Mouse (Mus musculus) limb, embryonic 12.5 days (tissue): ENCODE measurements at regions not wholly inside any gene's neighbourhood (a gene's known extent, or its start where the extent isn't known, plus 50 kb on each side); places are given as distances from the start of the nearest gene placed in this dataset.

Source experiments
- ATAC-seq: fragments of 200-750 bp; cut with Nextera tagmentation; 2 replicates; pipeline ENCODE4 v1.8.0; 2017; ENCODE audit warnings: low read depth, moderate TSS enrichment; ENCODE audit not compliant: insufficient number of reproducible peaks, insufficient read depth, low FRiP score, low TSS enrichment
- H3K27ac ChIP-seq: fragments of 300-500 bp; sonication (generic); 2 replicates; pipeline ENCODE4 v1.5.1; 2016; ENCODE audit warnings: mild to moderate bottlenecking, moderate library complexity
- H3K27me3 ChIP-seq: fragments of 300-500 bp; sonication (generic); 2 replicates; pipeline ENCODE4 v1.6.1; 2016; ENCODE audit warnings: mild to moderate bottlenecking, moderate library complexity
- H3K36me3 ChIP-seq: fragments of 300-500 bp; sonication (generic); 2 replicates; pipeline ENCODE4 v1.6.1; 2016; ENCODE audit warnings: mild to moderate bottlenecking, moderate library complexity
- H3K4me1 ChIP-seq: fragments of 300-500 bp; sonication (generic); replicated peaks from 2 replicates; pipeline ENCODE4 v1.6.1; 2016
- H3K4me2 ChIP-seq: fragments of 300-500 bp; sonication (generic); 2 replicates; pipeline ENCODE4 v1.6.1; 2016; ENCODE audit warnings: mild to moderate bottlenecking, moderate library complexity
- H3K4me3 ChIP-seq: fragments of 300-500 bp; sonication (generic); replicated peaks from 2 replicates; pipeline ENCODE4 v1.5.1; 2016; ENCODE audit warnings: mild to moderate bottlenecking
- H3K9ac ChIP-seq: fragments of 300-500 bp; sonication (generic); replicated peaks from 2 replicates; pipeline ENCODE4 v1.6.1; 2016; ENCODE audit warnings: mild to moderate bottlenecking, moderate library complexity
- H3K9me3 ChIP-seq: fragments of 300-500 bp; sonication (generic); 2 replicates; pipeline ENCODE4 v1.6.1; 2016; ENCODE audit warnings: mild to moderate bottlenecking, moderate library complexity
- WGBS: fragments of 180-500 bp; shearing (Covaris S2); methylation state at CpG from one replicate; pipeline ENCODE4 v1.1.7; 2016; 5-methylcytosine and 5-hydroxymethylcytosine counted together

GRCm38 (mm10) chr1:143200213-143200889 is 440.1 kb upstream of the B3galt2 start:
- Histone ChIP-seq H3K4me1 (no peaks in the 10 kb centered on the region), H3K27me3 (no peaks in the 10 kb centered on the region), H3K36me3 (no peaks in the 10 kb centered on the region), H3K9ac (no peak overlapping the region), H3K27ac (no peak overlapping the region), H3K9me3 (no peaks in the 10 kb centered on the region), H3K4me3 (no peak overlapping the region), H3K4me2 (no peak overlapping the region)
- WGBS, result 87% methylated on average over 4 of the region's 4 CpGs
- no peak for ATAC-seq

GRCm38 (mm10) chr1:143200971-143201370 is 439.5 kb upstream of the B3galt2 start:
- Histone ChIP-seq H3K27me3 (no peaks in the 10 kb centered on the region), H3K27ac (no peak overlapping the region), H3K4me1 (no peaks in the 10 kb centered on the region), H3K4me2 (no peak overlapping the region), H3K9me3 (no peaks in the 10 kb centered on the region), H3K4me3 (no peak overlapping the region), H3K9ac (no peak overlapping the region), H3K36me3 (no peaks in the 10 kb centered on the region)
- 91% methylated on average over 5 of the region's 5 CpGs for WGBS
- ATAC-seq, result no peak

GRCm38 (mm10) chr1:143202182-143202581 is 438.3 kb upstream of the B3galt2 start:
- H3K9me3 ChIP-seq, result no peaks in the 10 kb centered on the region
- no peaks in the 10 kb centered on the region for H3K36me3 ChIP-seq
- no peak overlapping the region for H3K4me2 ChIP-seq
- H3K4me3 ChIP-seq, result no peak overlapping the region
- ATAC-seq, result no peak
- H3K9ac ChIP-seq, result no peak overlapping the region
- WGBS, result 88% methylated on average over 3 of the region's 3 CpGs
- no peak overlapping the region for H3K27ac ChIP-seq
- no peaks in the 10 kb centered on the region for H3K27me3 ChIP-seq
- H3K4me1 ChIP-seq, result peaks cover 3% of the 10 kb centered on the region; the same call in 1 of the 2 replicates

GRCm38 (mm10) chr1:143204070-143204469 is 436.4 kb upstream of the B3galt2 start:
- no peaks in the 10 kb centered on the region for H3K9me3 ChIP-seq
- ATAC-seq, result no peak
- no peaks in the 10 kb centered on the region for H3K27me3 ChIP-seq
- H3K36me3 ChIP-seq, result no peaks in the 10 kb centered on the region
- peaks cover 3% of the 10 kb centered on the region; the same call in 1 of the 2 replicates for H3K4me1 ChIP-seq
- H3K4me2 ChIP-seq, result no peak overlapping the region
- no peak overlapping the region for H3K27ac ChIP-seq
- no peak overlapping the region for H3K4me3 ChIP-seq
- no peak overlapping the region for H3K9ac ChIP-seq

GRCm38 (mm10) chr1:143206995-143207394 is 433.5 kb upstream of the B3galt2 start:
- ATAC-seq, result no peak
- Histone ChIP-seq H3K4me3 (no peak overlapping the region), H3K4me1 (peaks cover 3% of the 10 kb centered on the region; the same call in 1 of the 2 replicates), H3K27ac (0 out of 2 replicates have a peak overlapping the region, but pooled peaks have one; percentile 23), H3K27me3 (no peaks in the 10 kb centered on the region), H3K9me3 (no peaks in the 10 kb centered on the region), H3K4me2 (no peak overlapping the region), H3K9ac (no peak overlapping the region), H3K36me3 (no peaks in the 10 kb centered on the region)
- 63% methylated on average over 3 of the region's 3 CpGs for WGBS

GRCm38 (mm10) chr1:143207399-143208065 is 432.9 kb upstream of the B3galt2 start:
- Histone ChIP-seq H3K9me3 (no peaks in the 10 kb centered on the region), H3K27ac (0 out of 2 replicates have a peak overlapping the region, but pooled peaks have one; percentile 23), H3K36me3 (no peaks in the 10 kb centered on the region), H3K4me2 (no peak overlapping the region), H3K9ac (no peak overlapping the region), H3K4me3 (no peak overlapping the region), H3K27me3 (no peaks in the 10 kb centered on the region), H3K4me1 (peaks cover 3% of the 10 kb centered on the region; the same call in 1 of the 2 replicates)
- ATAC-seq, result no peak
- WGBS, result 48% methylated on average over 6 of the region's 6 CpGs

- H3K36me3 ChIP-seq, result no peaks in the 10 kb centered on the region
- H3K4me2 ChIP-seq, result no peak overlapping the region
- H3K9ac ChIP-seq, result no peak overlapping the region
- ATAC-seq, result no peak
- H3K4me1 ChIP-seq, result no peaks in the 10 kb centered on the region
- no peak overlapping the region for H3K4me3 ChIP-seq
- no peaks in the 10 kb centered on the region for H3K9me3 ChIP-seq
- no peaks in the 10 kb centered on the region for H3K27me3 ChIP-seq
- no peak overlapping the region for H3K27ac ChIP-seq
Observed at GRCm38 (mm10) chr1:143217401-143217800, 423.1 kb upstream of the B3galt2 start.

- H3K4me1 ChIP-seq, result no peaks in the 10 kb centered on the region
- H3K9me3 ChIP-seq, result no peaks in the 10 kb centered on the region
- no peak overlapping the region for H3K4me2 ChIP-seq
- no peak overlapping the region for H3K4me3 ChIP-seq
- peak; percentile 66; the same call in 1 of the 2 replicates for ATAC-seq
- no peak overlapping the region for H3K9ac ChIP-seq
- no peaks in the 10 kb centered on the region for H3K27me3 ChIP-seq
- H3K36me3 ChIP-seq, result no peaks in the 10 kb centered on the region
- 88% methylated on average over 6 of the region's 7 CpGs for WGBS
- no peak overlapping the region for H3K27ac ChIP-seq
Observed at GRCm38 (mm10) chr1:143231969-143232368, 408.5 kb upstream of the B3galt2 start.

- H3K4me3 ChIP-seq, result no peak overlapping the region
- WGBS, result 78% methylated on average over 5 of the region's 5 CpGs
Observed at GRCm38 (mm10) chr1:143258470-143259215, 381.8 kb upstream of the B3galt2 start.

GRCm38 (mm10) chr1:143263263-143264038 is 377.0 kb upstream of the B3galt2 start:
- peak; percentile 24; the same call in 1 of the 2 replicates for ATAC-seq
- Histone ChIP-seq H3K9me3 (no peaks in the 10 kb centered on the region), H3K9ac (no peak overlapping the region), H3K36me3 (no peaks in the 10 kb centered on the region), H3K4me1 (no peaks in the 10 kb centered on the region), H3K27ac (no peak overlapping the region), H3K27me3 (no peaks in the 10 kb centered on the region), H3K4me3 (no peak overlapping the region), H3K4me2 (no peak overlapping the region)
- 74% methylated on average over 11 of the region's 11 CpGs for WGBS

More at GRCm38 (mm10) chr1:143258470-143259215, 381.8 kb upstream of the B3galt2 start:
- no peaks in the 10 kb centered on the region for H3K36me3 ChIP-seq
- ATAC-seq, result no peak
- no peaks in the 10 kb centered on the region for H3K9me3 ChIP-seq
- no peak overlapping the region for H3K27ac ChIP-seq
- no peaks in the 10 kb centered on the region for H3K27me3 ChIP-seq
- no peak overlapping the region for H3K9ac ChIP-seq
- H3K4me2 ChIP-seq, result no peak overlapping the region
- no peaks in the 10 kb centered on the region for H3K4me1 ChIP-seq

GRCm38 (mm10) chr1:143265216-143265615 is 375.2 kb upstream of the B3galt2 start:
- Histone ChIP-seq H3K9ac (no peak overlapping the region), H3K36me3 (no peaks in the 10 kb centered on the region), H3K27ac (no peak overlapping the region), H3K4me3 (no peak overlapping the region), H3K9me3 (no peaks in the 10 kb centered on the region), H3K27me3 (no peaks in the 10 kb centered on the region), H3K4me2 (no peak overlapping the region), H3K4me1 (no peaks in the 10 kb centered on the region)
- WGBS, result 74% methylated on average over 4 of the region's 4 CpGs
- ATAC-seq, result no peak
